Mouse (Mus musculus): ENCODE measurements at regions not wholly inside any gene's neighbourhood (a gene's known extent, or its start where the extent isn't known, plus 50 kb on each side); places are given as distances from the start of the nearest gene placed in this dataset.

GRCm38 (mm10) chr10:56597382-56597781 is 220.3 kb downstream of the Gja1 start:
- no peak for TF ChIP-seq EP300 (IDR thresholded peaks at IDR 0.05; ENCODE audit: insufficient read depth, low read depth, low read length)
- no peak for TF ChIP-seq CTCF (IDR thresholded peaks at IDR 0.05)
- no peak for TF ChIP-seq POLR2A (IDR thresholded peaks at IDR 0.05; ENCODE audit: insufficient read depth, low read depth, low read length)
